Mouse (Mus musculus): ENCODE results near the gene Zc3h7a.
A peak's percentile ranks its signal among the peaks of the same experiment; 100 is the strongest.

- TF ChIP-seq CTCF (IDR thresholded peaks at IDR 0.05; ENCODE audit: borderline replicate concordance, extremely low read depth, insufficient read depth, insufficient read length) (peak; percentile 82), POLR2A (IDR thresholded peaks at IDR 0.05; ENCODE audit: borderline replicate concordance, extremely low read depth, insufficient read depth, insufficient read length, poor library complexity, severe bottlenecking) (peak; percentile 84)
Observed at GRCm38 (mm10) chr16:11176208-11176883, at the start of gene Zc3h7a.
